Mouse (Mus musculus): ENCODE measurements around the gene Iqgap1. TPM values are rescaled to one million over a fixed set of nuclear protein-coding genes. Genes with fewer than 3 reads are reported as not detected.

Gene Iqgap1
- polyA plus RNA-seq, 1 experiment from 2014 or later: 99.2 TPM

DNA sequence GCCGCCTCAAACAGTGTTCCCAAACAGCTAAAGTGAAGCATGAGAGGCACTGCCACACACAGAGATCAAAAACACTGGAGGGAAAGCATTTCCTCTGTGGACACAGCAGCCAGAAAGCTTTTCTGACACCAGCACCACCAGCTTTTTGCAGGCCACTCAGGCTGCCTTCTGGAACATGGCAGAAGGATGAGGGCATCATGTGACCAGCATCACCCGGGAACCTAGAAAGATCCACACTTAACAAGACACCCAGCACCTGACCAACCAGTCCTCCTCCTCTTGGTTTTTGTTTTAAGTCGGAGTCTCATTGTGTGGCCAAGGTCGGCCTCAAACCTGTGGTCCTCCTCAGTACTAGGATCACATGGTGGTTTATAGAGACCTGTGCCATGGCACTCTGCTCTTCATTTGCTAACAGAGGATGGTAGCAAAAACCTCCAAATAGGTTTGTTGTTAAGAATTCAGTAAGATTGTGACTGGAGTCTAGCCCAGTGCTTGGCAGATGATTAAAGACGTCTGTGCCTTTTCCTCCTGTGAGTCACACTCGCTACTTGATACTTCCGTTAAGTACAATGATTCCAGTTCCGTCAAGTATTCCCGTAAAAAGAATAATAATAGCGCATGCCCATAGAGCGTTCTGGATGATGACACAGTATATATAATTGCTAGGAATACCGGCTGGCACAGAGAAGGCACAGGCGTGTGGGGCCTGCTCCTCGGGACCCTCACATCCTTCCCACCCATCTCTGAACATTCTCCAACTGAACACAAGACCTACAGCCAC lies 51.8 kb downstream of the Iqgap1 start:
- WGBS: 63% methylated on average over 14 of the region's 14 CpGs
- H3K4me2 ChIP-seq (ENCODE audit: low read depth, low read length): no peak overlapping the region
- ATAC-seq (ENCODE audit: insufficient read depth, low FRiP score): 0 out of 2 replicates have a peak, but pooled peaks have one; percentile 38

DNA sequence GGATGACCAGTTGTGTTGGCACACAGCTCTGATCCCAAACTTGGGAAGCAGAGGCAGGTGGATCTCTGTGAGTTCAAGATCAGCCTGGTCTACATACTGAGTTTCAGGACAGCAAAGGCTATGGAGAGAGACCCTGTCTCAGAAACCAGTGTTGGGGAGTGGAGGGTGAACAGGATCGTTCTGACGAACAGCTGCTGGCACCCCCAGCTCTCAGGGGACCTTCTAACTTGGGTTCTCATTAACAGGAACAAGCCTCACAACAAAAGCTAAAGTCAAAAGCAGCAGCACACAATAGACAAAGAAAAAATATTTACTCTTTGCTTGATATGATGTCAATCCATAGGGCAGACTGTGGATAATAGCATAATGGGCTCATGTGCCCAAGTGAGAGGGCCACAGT lies 55.3 kb downstream of the Iqgap1 start:
- Histone ChIP-seq H3K4me2 (ENCODE audit: low read depth, low read length) (no peak overlapping the region), H3K27ac (ENCODE audit: low read length) (no peak overlapping the region), H3K36me3 (ENCODE audit: control insufficient read depth, insufficient read depth, low read length) (no peaks in the 10 kb centered on the region), H3K4me3 (replicated peaks; ENCODE audit: low read length) (no peak overlapping the region), H3K9ac (ENCODE audit: low read length) (no peak overlapping the region), H3K9me3 (replicated peaks; ENCODE audit: control insufficient read depth, low read length) (no peaks in the 10 kb centered on the region), H3K4me1 (ENCODE audit: control insufficient read depth, insufficient read depth, low read length) (peaks cover 5% of the 10 kb centered on the region), H3K27me3 (ENCODE audit: control insufficient read depth, insufficient read depth, low read length) (no peaks in the 10 kb centered on the region)
- WGBS: 87% methylated on average over 2 of the region's 2 CpGs
- no peak for ATAC-seq (ENCODE audit: insufficient read depth, low FRiP score)

More for the DNA sequence above, 51.8 kb downstream of the Iqgap1 start:
- Histone ChIP-seq H3K9me3 (replicated peaks; ENCODE audit: control insufficient read depth, low read length) (no peaks in the 10 kb centered on the region), H3K36me3 (ENCODE audit: control insufficient read depth, insufficient read depth, low read length) (no peaks in the 10 kb centered on the region), H3K4me3 (replicated peaks; ENCODE audit: low read length) (no peak overlapping the region), H3K9ac (ENCODE audit: low read length) (no peak overlapping the region), H3K4me1 (ENCODE audit: control insufficient read depth, insufficient read depth, low read length) (peaks cover 17% of the 10 kb centered on the region), H3K27ac (ENCODE audit: low read length) (peak overlapping the region; percentile 65), H3K27me3 (ENCODE audit: control insufficient read depth, insufficient read depth, low read length) (no peaks in the 10 kb centered on the region)

GRCm38 (mm10) chr7:80766861-80767312 lies 58.9 kb downstream of the Iqgap1 start:
- no peak overlapping the region for H3K9ac ChIP-seq (ENCODE audit: low read length)
- H3K36me3 ChIP-seq (ENCODE audit: control insufficient read depth, insufficient read depth, low read length): no peaks in the 10 kb centered on the region
- no peak for ATAC-seq (ENCODE audit: insufficient read depth, low FRiP score)
- peaks cover 4% of the 10 kb centered on the region; the same call in 1 of the 2 replicates for H3K4me1 ChIP-seq (ENCODE audit: control insufficient read depth, insufficient read depth, low read length)
- no peak overlapping the region for H3K4me3 ChIP-seq (replicated peaks; ENCODE audit: low read length)
- no peaks in the 10 kb centered on the region for H3K9me3 ChIP-seq (replicated peaks; ENCODE audit: control insufficient read depth, low read length)
- 85% methylated on average over 11 of the region's 11 CpGs for WGBS
- no peak overlapping the region for H3K4me2 ChIP-seq (ENCODE audit: low read depth, low read length)
- no peaks in the 10 kb centered on the region for H3K27me3 ChIP-seq (ENCODE audit: control insufficient read depth, insufficient read depth, low read length)
- no peak overlapping the region for H3K27ac ChIP-seq (ENCODE audit: low read length)

DNA sequence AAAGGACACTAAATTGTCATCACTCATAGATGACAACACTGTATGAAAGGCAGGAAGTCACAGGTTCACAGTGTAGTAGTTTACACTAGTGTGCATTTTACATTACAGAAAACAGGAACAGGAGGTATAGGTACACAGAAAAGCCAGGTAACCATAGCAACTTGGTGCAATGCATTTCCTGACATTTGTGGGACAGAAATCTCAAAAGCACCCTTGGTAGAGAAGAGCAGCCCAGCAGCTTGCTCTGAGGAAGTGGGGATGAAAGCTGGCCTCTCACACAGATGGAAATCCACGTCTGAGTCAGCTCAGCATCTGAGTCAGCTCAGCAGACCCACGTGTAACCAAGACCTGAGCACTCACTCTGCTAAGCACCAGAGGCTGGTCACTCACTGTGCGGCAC lies 59.7 kb downstream of the Iqgap1 start:
- H3K9ac ChIP-seq (ENCODE audit: low read length): no peak overlapping the region
- WGBS: 54% methylated on average over 3 of the region's 3 CpGs
- H3K27ac ChIP-seq (ENCODE audit: low read length): no peak overlapping the region
- H3K27me3 ChIP-seq (ENCODE audit: control insufficient read depth, insufficient read depth, low read length): no peaks in the 10 kb centered on the region
- no peak for ATAC-seq (ENCODE audit: insufficient read depth, low FRiP score)
- H3K4me3 ChIP-seq (replicated peaks; ENCODE audit: low read length): no peak overlapping the region
- no peak overlapping the region for H3K4me2 ChIP-seq (ENCODE audit: low read depth, low read length)
- no peaks in the 10 kb centered on the region for H3K9me3 ChIP-seq (replicated peaks; ENCODE audit: control insufficient read depth, low read length)
- no peaks in the 10 kb centered on the region for H3K36me3 ChIP-seq (ENCODE audit: control insufficient read depth, insufficient read depth, low read length)
- peaks cover 4% of the 10 kb centered on the region; the same call in 1 of the 2 replicates for H3K4me1 ChIP-seq (ENCODE audit: control insufficient read depth, insufficient read depth, low read length)

DNA sequence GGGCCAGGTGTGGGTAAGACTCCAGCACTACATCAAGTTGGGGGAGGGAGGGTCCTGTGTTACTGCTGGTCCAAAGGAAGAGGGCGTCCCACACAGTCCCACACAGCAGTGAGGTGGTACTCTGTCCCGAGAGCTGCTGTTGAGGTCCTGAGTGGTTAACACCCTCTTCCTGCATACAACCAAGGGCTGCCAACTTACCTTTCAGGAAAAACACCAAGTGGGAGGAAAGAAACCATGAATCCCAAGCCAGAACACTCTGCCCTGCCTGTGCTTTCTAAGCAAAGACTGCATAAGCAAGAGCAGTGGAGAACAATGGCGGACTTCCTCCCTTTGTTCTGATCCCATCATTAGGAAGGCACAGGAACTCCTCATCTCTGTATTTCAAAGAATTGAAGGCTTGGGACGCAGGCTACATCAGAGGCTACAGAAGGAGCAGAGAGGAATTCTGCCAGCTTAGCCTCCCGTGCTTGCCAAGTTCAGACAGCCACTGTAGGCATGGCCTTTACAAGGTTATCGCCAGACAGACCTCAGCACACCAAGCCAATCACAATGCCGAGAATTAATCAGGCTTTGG lies 61.8 kb downstream of the Iqgap1 start:
- peak overlapping the region; percentile 47 for H3K27ac ChIP-seq (ENCODE audit: low read length)
- ATAC-seq (ENCODE audit: insufficient read depth, low FRiP score): 0 out of 2 replicates have a peak, but pooled peaks have one; percentile 34

DNA sequence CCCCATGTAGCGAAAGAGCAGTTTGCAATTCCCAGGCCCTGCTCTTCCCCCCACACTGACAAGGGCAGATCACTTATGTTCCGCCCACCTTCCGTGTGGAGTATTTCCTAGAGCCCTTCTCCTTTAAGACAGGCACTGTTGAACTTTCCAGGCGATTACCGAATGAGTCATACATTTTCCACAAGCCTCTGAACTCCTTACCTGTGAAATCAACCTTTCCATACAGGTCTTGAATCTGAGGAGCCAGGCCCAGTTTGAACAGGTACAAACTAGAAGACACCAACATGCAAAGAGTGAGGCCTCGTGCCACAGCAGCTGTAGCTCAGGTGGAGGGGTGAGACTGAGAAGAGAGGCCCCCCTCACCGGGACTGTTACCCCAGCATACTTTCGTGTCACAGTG lies 63.5 kb downstream of the Iqgap1 start:
- peak; percentile 73; the same call in 1 of the 2 replicates for ATAC-seq (ENCODE audit: insufficient read depth, low FRiP score)

More for the DNA sequence above, 61.8 kb downstream of the Iqgap1 start:
- H3K4me1 ChIP-seq (ENCODE audit: control insufficient read depth, insufficient read depth, low read length): peaks cover 4% of the 10 kb centered on the region; the same call in 1 of the 2 replicates
- H3K27me3 ChIP-seq (ENCODE audit: control insufficient read depth, insufficient read depth, low read length): no peaks in the 10 kb centered on the region
- 0 out of 2 replicates have a peak, but pooled peaks cover 4% of the 10 kb centered on the region for H3K36me3 ChIP-seq (ENCODE audit: control insufficient read depth, insufficient read depth, low read length)
- no peaks in the 10 kb centered on the region for H3K9me3 ChIP-seq (replicated peaks; ENCODE audit: control insufficient read depth, low read length)
- no peak overlapping the region for H3K4me3 ChIP-seq (replicated peaks; ENCODE audit: low read length)
- no peak overlapping the region for H3K4me2 ChIP-seq (ENCODE audit: low read depth, low read length)
- 79% methylated on average over 7 of the region's 7 CpGs for WGBS
- no peak overlapping the region for H3K9ac ChIP-seq (ENCODE audit: low read length)

GRCm38 (mm10) chr7:80754086-80754485 lies 71.7 kb downstream of the Iqgap1 start:
- H3K36me3 ChIP-seq (ENCODE audit: control insufficient read depth, insufficient read depth, low read length): peaks cover 30% of the 10 kb centered on the region
- H3K4me3 ChIP-seq (replicated peaks; ENCODE audit: low read length): no peak overlapping the region
- H3K9ac ChIP-seq (ENCODE audit: low read length): no peak overlapping the region
- ATAC-seq (ENCODE audit: insufficient read depth, low FRiP score): no peak
- peak overlapping the region; percentile 37; the same call in 1 of the 2 replicates for H3K27ac ChIP-seq (ENCODE audit: low read length)
- H3K4me1 ChIP-seq (ENCODE audit: control insufficient read depth, insufficient read depth, low read length): no peaks in the 10 kb centered on the region
- 86% methylated on average over 2 of the region's 2 CpGs for WGBS
- H3K4me2 ChIP-seq (ENCODE audit: low read depth, low read length): no peak overlapping the region
- no peaks in the 10 kb centered on the region for H3K9me3 ChIP-seq (replicated peaks; ENCODE audit: control insufficient read depth, low read length)
- H3K27me3 ChIP-seq (ENCODE audit: control insufficient read depth, insufficient read depth, low read length): no peaks in the 10 kb centered on the region

More for the DNA sequence above, 63.5 kb downstream of the Iqgap1 start:
- Histone ChIP-seq H3K4me1 (ENCODE audit: control insufficient read depth, insufficient read depth, low read length) (0 out of 2 replicates have a peak, but pooled peaks cover 4% of the 10 kb centered on the region), H3K9ac (ENCODE audit: low read length) (no peak overlapping the region), H3K27ac (ENCODE audit: low read length) (peak overlapping the region; percentile 80), H3K9me3 (replicated peaks; ENCODE audit: control insufficient read depth, low read length) (no peaks in the 10 kb centered on the region), H3K4me2 (ENCODE audit: low read depth, low read length) (no peak overlapping the region), H3K36me3 (ENCODE audit: control insufficient read depth, insufficient read depth, low read length) (peaks cover 12% of the 10 kb centered on the region; the same call in 1 of the 2 replicates), H3K27me3 (ENCODE audit: control insufficient read depth, insufficient read depth, low read length) (no peaks in the 10 kb centered on the region), H3K4me3 (replicated peaks; ENCODE audit: low read length) (no peak overlapping the region)
- 67% methylated on average over 8 of the region's 8 CpGs for WGBS

DNA sequence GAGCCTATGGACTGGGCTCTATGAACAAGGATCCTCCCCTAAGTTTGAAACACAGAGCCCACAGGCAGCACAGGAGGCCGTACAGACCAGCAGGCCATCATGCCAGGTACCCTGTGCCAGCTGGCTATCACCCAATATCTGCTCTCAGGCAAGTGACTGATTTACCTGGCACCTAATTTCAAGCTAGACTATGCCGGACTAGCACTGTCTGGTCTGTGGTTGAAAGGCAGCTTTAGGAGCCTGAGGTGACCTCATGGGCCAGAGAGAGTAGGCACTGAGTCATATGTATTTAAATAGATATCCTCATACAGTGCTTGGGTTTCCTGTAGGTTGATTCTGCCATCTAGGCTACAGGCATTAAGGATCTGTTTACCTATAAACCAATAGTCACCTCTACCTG lies 72.2 kb downstream of the Iqgap1 start:
- Histone ChIP-seq H3K4me1 (ENCODE audit: control insufficient read depth, insufficient read depth, low read length) (no peaks in the 10 kb centered on the region), H3K9ac (ENCODE audit: low read length) (no peak overlapping the region), H3K36me3 (ENCODE audit: control insufficient read depth, insufficient read depth, low read length) (peaks cover 32% of the 10 kb centered on the region), H3K4me3 (replicated peaks; ENCODE audit: low read length) (no peak overlapping the region), H3K27me3 (ENCODE audit: control insufficient read depth, insufficient read depth, low read length) (no peaks in the 10 kb centered on the region), H3K9me3 (replicated peaks; ENCODE audit: control insufficient read depth, low read length) (no peaks in the 10 kb centered on the region), H3K4me2 (ENCODE audit: low read depth, low read length) (no peak overlapping the region), H3K27ac (ENCODE audit: low read length) (no peak overlapping the region)
- ATAC-seq (ENCODE audit: insufficient read depth, low FRiP score): no peak
- 88% methylated on average over 2 of the region's 2 CpGs for WGBS

- no peak overlapping the region for H3K9ac ChIP-seq (ENCODE audit: low read length)
- peaks cover 35% of the 10 kb centered on the region for H3K36me3 ChIP-seq (ENCODE audit: control insufficient read depth, insufficient read depth, low read length)
- no peak overlapping the region for H3K27ac ChIP-seq (ENCODE audit: low read length)
- no peak overlapping the region for H3K4me2 ChIP-seq (ENCODE audit: low read depth, low read length)
- H3K9me3 ChIP-seq (replicated peaks; ENCODE audit: control insufficient read depth, low read length): no peaks in the 10 kb centered on the region
- H3K4me3 ChIP-seq (replicated peaks; ENCODE audit: low read length): no peak overlapping the region
- ATAC-seq (ENCODE audit: insufficient read depth, low FRiP score): no peak
- peaks cover 22% of the 10 kb centered on the region for H3K4me1 ChIP-seq (ENCODE audit: control insufficient read depth, insufficient read depth, low read length)
- 60% methylated on average over 6 of the region's 6 CpGs for WGBS
- H3K27me3 ChIP-seq (ENCODE audit: control insufficient read depth, insufficient read depth, low read length): no peaks in the 10 kb centered on the region
These were observed 76.2 kb downstream of the Iqgap1 start for GRCm38 (mm10) chr7:80749624-80750023.
